Mouse (Mus musculus) kidney, adult 18-20 months (tissue): Measurements from ENCODE around the gene Aknad1.

Source experiments
- DNase-seq: peaks from one replicate; pipeline ENCODE4 v3.0.0; 2021

Gene Aknad1

DNA sequence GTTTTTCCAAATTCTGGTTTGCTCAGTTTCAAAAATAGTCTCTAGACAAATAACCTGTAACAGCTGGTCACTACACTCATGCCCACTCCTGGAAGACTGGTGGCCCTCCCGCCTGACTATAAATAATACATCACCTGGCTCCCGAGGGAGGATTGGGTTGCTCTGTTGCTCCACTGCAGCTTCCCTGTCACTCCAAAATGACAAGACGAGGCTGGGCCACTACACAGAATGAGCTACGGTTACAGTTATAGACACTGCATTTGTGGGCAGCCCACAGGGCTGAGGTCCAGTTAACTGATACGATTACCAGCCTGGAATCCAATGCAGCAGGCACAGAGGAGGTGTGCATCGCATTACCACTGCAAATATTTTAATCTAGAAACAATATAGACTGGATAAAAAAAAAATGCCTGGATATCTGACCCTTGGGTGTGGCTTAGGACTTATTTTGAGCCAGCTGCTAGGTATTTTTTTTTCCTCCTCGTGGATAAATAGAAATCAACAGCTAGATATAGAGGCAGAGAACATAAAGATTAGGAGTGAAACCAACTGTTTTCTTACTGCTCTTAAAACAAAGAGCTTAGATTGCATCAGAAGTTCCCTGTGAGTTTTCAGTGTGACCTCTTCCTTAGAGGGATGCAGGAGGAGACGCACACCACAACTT is at the start of gene Aknad1:
TSS of gene Aknad1 (plus strand) at position 614 of the 664 bp plus-strand sequence.
- DNase-seq: no peak

DNA sequence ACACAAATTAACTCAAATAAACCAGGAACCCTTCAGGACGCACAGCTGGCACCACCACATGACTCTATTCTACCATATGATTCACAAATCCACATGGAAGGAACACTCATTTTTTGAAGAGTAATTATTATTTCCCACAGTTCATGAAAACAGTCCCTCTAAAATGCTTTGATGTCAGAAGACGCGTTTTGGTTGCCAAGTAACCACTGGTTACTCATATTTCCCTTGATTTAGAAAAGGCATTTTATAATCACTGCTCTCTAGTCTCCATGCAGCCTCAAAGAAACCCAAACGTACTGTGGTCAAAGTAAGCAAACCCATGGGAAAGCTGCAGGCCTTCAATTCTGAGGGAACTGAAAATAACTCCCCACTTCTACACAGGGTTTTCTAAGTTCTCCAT is 49.5 kb upstream of the Aknad1 start:
- no peak for DNase-seq

DNA sequence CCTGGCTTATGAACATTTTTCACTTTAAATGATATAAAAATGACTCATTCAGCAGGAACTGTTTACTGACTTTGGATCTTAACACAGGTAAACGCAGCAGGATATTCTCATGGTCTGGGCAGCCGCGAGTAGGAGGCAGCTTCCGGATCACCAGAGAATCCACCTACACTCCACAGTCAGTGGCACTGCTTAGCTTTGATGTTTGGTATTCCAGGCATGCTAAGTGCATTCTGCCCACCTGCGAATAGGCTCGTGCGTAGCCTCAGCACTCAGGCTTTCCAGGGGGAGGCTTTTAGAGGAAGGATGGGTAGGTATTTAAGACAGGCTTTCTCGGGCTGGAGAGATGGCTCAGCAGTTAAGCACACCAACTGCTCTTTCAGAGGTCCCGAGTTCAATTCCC is 45.1 kb upstream of the Aknad1 start:
- DNase-seq: no peak

DNA sequence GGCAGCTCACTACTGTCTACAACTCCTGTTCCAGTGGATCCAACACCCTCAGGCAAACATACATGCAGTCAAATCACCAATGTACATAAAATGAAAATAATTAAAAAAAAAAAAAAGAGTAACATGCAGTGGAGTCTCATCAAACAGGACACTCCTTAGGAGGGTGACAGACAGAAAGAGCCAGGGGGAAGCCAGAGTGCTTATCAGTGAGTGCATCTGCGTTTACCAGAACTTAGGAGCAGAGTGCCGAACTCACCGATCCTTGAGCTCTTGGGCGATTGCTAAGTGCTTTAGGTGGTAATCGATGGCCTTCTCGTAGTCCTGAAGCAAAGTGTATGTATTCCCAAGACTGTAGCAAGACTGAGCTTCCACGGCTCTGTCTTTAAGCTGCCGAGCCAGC is 40.8 kb upstream of the Aknad1 start:
- no peak for DNase-seq

DNA sequence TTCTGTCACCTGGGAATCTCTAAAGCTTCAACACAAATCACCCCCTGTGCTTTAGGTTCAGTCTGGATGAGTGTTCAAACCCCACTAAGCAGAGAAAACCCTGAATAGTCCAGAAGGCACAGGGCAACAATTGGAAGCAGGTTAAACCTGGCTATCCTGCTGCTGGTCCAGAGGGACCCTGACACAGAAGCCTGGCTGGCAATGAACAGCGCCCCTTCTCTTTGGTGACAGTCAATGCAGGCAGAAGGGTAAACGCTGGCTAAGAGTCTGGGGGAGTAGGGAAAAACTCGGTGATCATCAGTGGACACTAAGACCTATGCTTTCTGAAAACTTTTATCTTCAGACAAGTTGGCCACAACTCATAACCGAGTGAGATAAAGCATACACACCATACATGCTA is 39.7 kb upstream of the Aknad1 start:
- DNase-seq: no peak

DNA sequence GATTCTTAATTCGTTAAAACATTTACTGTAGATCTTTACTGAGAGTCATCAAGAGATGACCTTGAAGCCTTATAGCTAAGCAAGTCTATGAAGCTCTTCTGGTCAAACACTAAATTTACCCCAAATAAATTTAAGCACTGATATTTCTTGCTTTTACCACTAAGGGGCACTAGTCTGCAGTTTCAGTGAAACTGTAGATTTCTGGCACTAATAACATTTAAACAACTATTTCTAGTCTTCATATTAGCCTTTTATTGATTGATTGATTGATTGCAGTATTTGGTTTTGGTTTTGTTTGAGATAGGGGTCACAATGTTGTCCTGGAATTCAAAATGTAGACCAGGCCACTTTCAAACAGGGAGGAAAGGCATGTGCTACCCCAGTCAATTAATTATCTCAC is 38.2 kb upstream of the Aknad1 start:
- DNase-seq: no peak

DNA sequence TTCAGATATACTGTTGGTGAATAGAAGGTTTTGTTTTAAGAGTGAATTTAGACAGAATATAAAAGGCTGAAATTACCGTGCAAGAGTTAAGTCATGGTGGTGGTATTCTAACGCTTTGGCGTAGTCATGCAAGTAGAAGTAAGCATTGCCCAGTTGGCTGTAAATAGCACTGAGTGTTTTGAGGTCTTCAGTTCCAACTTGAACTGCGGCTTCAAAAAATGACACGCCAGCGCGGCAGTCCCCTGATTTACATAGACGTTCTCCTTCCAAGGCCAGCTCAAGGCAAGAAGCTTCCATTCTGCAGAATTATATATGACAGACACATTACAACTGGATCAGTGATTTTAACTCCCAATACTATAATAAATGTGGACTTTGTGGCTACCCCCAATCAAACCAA is 36.7 kb upstream of the Aknad1 start:
- DNase-seq: no peak

DNA sequence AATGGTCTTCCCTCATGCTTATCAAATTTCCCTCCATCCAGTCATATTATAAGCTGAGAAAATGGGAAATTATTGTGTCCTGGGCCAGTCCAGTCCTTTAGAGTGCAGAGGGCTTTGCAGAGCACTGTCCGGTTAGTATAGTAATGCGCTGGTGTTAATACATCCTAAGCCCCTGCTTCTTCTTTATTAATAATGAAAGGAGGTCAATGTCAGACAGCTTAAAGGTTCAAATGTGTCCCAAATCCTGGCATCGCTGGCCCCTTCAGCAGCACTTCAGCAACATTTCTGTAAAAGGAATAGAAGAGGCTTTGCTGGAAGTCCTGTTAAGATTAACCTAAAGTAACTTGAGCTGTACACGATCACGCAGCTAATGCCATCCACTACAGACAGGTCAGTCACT is 28.2 kb upstream of the Aknad1 start:
- DNase-seq: no peak

DNA sequence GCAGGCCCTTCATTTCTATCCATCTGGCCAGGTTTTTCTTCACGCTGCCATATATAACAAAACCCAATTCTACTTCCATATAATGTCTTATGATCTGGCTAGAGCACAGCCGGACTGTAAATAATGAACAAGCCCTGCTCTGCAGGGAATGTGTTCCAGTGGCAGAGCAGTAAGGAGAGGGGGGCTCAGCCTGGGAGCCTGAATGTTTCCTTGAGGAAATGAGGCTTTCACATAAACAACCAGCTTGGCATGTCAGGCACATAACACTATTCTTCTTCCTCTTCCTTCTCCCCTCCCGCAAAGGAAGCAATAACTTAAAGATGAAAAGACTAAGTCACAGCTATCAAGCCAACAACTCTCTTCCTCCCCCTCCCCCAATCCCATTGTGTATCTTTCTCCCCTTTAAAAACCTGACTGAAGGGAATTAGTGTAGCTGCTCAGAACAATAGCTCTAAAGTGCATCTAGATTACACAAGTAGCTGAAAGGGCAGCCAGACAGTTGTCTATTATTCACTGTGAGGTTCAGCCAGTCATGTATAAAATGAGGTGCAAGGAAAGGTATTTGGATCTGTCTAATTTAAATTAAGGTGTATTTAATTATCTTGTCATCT is 26.3 kb upstream of the Aknad1 start:
- DNase-seq: no peak

DNA sequence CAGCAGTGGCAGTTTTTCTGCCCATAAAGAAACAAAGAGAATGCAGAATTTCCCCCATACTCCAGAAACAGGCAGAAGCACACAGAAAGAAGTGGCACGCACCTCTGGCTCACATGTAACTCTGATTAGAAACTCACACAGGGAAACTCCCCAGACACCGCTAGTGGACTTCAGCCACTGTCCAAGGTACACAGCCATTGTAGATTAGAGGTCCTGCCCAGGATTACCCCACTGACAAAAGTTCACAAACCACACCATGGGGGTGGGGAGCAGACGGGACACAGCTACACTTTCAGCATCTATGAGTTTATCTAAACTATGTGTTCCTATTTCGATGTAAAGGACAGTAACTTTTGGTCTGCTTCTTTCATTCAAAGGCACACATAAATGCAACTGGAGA is 24.6 kb upstream of the Aknad1 start:
- peak; percentile 60 for DNase-seq

DNA sequence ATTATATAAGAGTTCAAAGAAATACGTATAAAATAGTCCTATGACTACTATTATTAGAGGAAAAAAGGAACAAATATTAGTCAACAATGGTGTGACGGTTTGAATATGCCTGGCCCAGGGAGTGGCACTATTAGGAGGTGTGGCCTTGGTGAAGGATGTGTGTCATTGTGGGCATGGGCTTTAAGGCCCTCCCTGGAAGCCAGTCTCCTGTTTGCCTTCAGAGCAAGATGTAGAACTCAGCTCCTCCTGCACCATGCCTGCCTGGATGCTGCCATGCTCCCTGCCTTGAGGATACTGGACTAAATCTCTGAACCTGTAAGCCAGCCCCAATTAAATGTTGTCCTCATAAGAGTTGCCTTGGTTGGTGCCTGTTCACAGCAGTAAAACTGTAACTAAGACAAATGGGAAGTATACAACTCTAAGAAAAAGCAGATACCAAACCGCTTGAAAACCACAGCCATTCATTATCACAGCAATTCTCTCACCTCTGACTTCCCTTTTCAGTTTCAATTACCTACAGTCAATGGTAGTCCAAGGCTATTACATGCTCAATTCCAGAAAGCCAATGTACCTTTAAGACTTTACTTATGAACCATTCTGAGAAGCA is 21.5 kb upstream of the Aknad1 start:
- no peak for DNase-seq

DNA sequence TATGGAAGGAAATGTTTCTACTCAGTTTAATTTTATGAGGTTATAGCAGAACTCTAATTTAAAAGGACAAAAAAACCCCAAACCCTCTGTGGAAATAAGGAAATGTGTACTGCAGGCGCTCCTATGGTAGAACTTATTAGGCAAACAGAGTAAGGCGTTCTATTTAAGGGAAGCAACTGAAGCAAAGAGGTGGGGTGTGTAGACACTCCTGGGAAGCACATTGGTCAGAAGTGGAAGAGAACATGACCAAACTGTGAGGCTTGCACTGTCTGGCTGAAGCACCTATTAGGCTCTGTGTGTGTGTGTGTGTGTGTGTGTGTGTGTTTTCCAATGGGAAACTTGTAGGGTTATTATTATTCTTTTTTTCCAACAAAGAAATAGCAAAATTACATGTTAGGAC is 20.1 kb upstream of the Aknad1 start:
- no peak for DNase-seq

DNA sequence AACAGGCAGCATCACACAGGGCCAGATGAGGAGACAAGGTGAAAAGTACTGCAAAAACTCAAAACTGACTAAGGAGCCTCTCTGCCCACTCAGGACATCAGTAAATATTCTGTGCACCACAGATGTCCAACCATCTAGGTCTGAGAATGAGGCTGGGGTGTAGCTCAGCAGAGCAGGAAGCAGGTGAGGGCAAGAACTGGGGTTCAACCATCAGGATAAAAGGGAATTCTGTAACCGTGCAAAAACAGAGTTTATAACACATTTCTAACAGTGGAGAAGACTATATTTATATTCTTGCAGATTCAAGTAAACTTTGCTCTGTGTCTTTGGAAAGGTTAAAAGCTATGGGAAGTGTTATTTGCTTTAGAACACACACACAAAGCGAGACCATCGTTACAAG is 19.7 kb upstream of the Aknad1 start:
- DNase-seq: no peak

DNA sequence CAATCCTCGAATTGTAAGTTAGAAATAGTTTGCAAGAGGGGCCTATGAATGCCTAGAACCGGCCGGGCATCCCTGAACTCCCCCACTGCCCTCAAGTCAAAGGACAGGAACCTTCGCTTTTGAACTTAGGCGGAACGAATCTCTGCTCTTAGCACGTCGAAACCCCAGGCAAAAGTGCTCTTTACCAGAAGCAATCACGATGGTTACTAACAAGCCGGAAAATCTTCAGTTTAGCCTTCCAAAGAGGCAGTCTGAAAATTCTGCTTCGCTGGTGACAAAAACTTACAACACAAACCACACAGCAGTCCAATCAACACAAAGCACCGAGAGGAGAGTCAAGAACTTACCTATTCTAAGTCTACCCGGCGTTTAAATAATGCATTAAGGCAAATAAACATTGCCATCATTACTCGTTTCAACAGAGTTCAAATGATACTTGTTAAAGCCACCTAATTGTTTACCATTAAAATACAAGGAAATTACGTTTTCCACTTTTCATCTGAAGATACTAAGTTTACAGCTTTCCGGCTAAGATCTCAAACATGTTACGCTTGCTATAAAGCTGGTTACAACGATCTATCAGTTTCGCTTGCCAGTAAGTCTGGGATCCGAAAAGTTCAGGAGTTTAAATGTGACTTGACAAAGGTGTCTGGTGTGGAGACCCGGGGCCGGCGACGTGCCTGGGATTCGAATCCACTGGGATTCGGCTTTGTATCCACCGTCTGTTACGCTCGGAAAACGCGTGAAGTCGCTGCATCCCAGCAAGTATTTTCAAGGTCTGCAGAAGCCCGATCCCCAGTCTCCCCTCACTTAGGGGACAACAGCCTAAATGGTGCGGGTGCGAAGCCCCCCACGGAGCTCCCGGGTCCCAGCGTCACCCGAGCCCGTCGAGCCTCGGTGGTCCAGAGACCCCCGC is 18.1 kb upstream of the Aknad1 start:
- peak; percentile 44 for DNase-seq

DNA sequence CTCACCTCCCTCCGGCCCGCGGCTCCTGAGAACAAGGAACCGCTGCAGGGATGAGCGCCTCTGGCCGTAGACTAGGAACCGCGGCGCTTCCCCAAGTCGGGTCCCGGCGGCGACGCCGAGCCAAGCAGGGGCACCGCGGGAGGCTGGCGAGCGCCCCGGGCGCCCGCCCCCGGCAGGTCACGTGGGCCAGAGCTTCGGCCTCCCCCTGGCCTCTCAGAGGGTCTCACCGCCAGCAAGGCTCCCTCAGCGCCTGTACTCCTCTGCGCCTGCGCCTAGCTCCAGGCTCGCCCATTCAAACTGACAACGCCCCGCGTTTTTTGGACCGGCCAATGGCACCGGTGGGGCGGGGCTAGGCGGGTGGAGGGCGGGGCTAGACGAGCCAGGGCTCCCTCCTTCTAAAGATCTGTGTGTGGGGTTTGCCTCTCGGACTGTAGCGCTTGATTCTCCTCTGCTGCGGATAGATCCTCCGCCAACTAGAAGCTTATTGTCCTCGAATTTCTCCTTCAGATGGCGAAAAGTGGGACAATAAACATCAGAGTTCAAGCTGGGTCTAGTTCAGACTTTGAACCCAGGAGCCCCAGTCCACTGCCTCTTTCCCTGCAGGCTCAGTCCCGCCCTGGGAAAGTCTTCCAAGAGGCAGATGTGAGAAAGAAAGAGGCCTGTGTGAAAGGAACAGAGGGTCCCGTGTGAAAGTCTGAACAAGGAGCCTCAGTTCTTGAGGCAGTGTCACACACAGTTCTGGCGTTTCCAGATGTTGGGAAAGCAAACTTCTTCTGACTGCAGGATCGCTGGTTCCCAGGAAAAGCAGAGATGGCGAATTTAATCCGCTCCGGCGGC is 17.2 kb upstream of the Aknad1 start, which contains the start of gene Gpsm2:
TSS of gene Gpsm2 (minus strand) at position 274 of the 837 bp plus-strand sequence.
- peak; percentile 94 for DNase-seq

DNA sequence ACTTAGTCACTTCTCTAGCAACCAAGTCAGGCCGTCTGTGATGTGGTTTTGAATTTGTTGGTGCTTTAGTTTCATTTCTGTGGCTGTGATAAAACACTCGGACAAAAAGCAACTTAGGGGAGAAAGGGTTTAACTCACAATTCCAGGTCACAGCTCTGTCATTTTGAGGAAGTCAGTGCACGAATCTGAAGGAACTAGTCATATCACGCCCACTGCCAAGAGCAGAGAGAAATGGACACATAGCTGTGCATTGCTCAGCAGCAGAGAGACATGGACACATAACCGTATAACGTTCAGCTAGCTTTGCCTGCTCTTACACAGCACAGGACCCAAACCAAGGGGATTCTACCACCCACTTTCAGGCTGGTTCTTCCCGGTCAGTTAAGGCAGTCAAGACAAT is 13.0 kb upstream of the Aknad1 start:
- DNase-seq: no peak

DNA sequence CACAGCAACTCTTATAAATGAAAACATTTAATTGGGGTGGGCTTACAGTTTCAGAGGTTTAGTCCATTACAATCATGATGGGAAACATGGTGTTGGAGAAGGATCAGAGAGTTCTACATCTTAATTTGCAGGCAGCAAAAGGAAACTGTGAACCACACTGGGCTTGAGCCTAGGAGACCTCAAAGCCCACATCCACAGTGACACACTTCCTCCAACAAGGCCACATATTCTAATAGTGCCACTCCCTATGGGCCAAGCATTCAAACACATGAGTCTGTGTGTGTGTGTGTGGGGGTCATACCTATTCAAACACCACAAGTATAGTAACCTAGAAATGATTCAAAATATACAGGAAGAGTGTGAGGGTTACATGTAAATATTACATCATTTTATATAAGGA is 12.1 kb upstream of the Aknad1 start:
- DNase-seq: no peak

DNA sequence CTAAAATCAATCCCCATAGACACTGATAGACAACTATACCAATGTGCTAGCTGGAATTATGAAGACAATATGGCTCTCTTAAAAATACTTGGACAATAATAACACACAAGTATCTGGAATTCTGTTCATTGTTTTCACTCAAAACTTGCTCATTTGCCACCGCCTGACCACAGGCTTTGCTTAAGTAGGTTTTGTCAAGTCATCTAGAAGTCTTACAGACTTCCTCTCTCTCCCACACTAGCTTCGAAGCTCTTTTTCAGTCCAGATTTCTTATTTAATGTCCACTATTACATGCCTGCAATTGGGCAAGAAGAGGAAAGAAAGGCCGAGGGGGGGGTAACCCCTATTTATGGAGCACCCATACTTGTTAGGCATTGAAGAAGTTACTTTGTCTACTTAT is 11.7 kb upstream of the Aknad1 start:
- DNase-seq: no peak

DNA sequence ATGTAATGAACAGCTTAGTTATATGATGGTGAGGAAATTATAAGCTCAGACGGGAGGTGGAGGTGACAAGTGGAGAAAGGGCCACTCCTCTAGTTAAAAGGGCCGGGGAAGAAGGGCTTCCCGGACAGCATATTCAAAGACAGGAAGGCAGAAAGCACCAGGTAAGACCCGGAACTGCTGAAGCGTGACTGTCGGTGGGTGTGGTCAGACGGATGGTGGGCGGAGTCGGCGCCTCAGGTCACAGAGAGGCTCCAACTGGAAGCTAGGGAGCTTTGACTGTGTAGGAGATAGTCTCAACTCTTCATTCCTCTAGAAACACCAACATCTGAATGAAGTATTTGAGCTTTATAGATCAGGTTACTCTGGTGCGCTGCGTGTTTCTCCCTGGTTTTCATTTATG is 9.1 kb upstream of the Aknad1 start:
- no peak for DNase-seq

DNA sequence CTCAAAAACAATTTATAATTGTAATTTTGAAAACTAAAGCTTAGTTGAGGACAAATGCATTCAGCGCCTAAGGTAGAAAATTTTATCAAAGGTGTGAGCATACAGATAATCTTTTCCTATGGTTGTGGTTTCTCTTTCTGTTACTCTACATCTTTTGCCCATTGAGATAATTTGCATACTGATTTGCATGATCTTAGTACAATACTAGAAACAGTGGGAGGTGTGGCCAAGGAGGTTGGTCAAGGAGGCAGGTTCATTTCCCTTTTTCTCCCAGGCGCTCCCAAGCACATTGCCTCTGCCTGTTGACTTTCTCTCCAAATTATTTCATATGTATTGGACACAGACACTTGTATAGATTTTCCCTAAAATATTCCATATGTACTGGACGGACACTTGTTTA is 1.7 kb upstream of the Aknad1 start:
- no peak for DNase-seq

DNA sequence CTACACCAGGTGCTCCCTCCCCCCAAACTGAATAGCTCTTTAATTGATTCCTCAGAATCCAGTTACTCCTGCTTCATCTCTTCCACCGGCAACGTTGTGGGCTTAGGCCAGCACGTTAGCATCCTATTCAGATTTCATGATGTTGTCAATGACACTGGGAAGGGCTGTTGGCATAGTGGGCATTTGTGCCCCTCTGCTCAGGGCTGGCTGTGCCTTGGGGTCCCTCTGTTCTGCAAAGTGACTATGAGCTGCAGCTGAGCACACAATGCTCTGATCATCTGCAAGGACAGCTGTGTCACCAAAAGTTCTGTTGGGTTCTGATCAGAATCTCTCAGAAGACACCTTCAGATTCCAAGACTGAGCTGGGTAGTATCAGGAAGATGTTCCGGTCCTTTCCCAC is 4.6 kb downstream of the Aknad1 start:
- no peak for DNase-seq

DNA sequence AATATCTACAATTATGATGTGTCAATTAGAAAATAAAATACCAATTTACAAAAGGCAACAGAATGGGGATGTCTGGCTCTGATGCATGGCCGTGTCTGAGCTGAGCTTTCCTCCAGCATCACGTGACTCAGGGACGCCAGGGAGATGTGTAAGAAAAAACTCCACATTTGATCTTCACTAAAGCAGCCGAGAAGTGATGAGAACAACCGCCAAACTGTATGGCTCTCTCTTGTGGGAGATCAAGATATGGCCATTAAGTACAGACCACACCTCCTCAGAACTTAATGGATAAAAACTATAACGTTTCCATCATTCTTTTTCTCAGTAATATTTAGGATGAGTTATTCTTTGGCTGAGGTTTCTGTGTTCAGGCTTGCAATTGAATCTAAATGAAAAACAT is 11.6 kb downstream of the Aknad1 start:
- DNase-seq: no peak

DNA sequence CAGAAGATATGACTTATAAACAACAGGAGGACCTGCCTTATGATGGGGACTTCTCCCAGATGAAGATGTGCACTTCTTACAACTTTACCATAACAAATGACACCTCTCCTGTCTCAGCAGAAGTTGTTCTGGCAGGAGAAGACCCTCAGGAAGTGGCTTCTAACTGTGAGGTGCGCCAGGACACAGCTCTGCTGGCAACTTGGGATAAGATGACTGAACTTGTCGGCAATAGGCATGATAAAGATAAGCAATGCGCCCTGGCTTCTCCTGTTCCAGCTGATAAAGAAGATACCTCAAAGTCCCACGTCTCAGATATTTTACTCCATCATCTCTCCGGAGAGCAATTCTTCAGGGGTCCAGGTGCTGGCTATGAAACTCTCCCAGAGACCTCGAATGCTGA is 12.2 kb downstream of the Aknad1 start:
- DNase-seq: no peak
